Mouse (Mus musculus) left cerebral cortex, adult 18-20 months (tissue): ENCODE measurements at regions not wholly inside any gene's neighbourhood (a gene's known extent, or its start where the extent isn't known, plus 50 kb on each side); places are given as distances from the start of the nearest gene placed in this dataset.

ENCODE experiments used
- DNase-seq, 2 experiments: peaks; one replicate each; pipeline ENCODE4 v3.0.0; 2021 to 2022; ENCODE audit warnings: low spot score in 2 of 2, mixed read lengths in 1 of 2

GRCm38 (mm10) chr7:143951172-143951571 lies 50.6 kb upstream of the Shank2 start:
- peak; percentile 6 to 10 for DNase-seq
